Mouse (Mus musculus): ENCODE measurements around the gene Gm42688. TPM values are rescaled to one million over a fixed set of nuclear protein-coding genes. Genes with fewer than 3 reads are reported as not detected.

Gm42688 gene
- polyA plus RNA-seq, 1 experiment from 2014 or later: 4.9 TPM

DNA sequence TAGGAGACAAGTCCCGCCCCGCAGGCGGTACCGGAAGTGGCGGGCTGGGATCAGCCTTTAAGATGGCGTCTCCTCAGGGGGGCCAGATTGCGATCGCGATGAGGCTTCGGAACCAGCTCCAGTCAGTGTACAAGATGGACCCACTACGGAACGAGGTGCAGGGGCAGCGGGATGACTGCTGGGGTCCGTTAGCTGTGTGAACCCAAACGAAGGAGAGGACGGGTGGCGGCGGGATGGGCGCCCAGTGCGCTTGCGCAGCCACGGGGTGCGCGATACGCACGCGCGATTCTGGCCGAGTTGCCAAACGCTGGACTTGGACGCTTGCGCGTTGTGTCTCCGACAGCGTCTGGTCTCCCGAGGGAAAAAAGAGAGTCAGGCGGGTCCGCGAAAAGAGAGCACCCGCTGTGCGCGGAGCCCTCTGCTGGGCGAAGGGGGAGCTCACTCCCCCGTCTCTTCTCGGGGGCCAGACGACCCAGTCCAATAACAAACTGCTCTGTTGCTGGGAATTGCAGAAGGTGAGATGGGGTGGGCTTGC lies 23.0 kb upstream of the Gm42688 start:
- peaks cover 11% of the 10 kb centered on the region for H3K4me1 ChIP-seq (ENCODE audit: control insufficient read depth, insufficient read depth, low read depth, low read length)
- peaks cover 6% of the 10 kb centered on the region; the same call in 1 of the 2 replicates for H3K36me3 ChIP-seq (ENCODE audit: control insufficient read depth, insufficient read depth, low read length)
- H3K4me3 ChIP-seq (ENCODE audit: low read length): peak overlapping the region; percentile 88
- peak overlapping the region; percentile 92 for H3K27ac ChIP-seq (ENCODE audit: low read depth, low read length)
- H3K9me3 ChIP-seq (ENCODE audit: control insufficient read depth, low read length): no peaks in the 10 kb centered on the region
- H3K4me2 ChIP-seq (ENCODE audit: low read length): peak overlapping the region; percentile 97
- ATAC-seq: peak; percentile 95
- peaks cover 40% of the 10 kb centered on the region for H3K27me3 ChIP-seq (replicated peaks; ENCODE audit: control insufficient read depth, insufficient read depth, low read length)
- H3K9ac ChIP-seq (ENCODE audit: low read depth, low read length): peak overlapping the region; percentile 87
- under 1% methylated on average over 46 of the region's 46 CpGs for WGBS

DNA sequence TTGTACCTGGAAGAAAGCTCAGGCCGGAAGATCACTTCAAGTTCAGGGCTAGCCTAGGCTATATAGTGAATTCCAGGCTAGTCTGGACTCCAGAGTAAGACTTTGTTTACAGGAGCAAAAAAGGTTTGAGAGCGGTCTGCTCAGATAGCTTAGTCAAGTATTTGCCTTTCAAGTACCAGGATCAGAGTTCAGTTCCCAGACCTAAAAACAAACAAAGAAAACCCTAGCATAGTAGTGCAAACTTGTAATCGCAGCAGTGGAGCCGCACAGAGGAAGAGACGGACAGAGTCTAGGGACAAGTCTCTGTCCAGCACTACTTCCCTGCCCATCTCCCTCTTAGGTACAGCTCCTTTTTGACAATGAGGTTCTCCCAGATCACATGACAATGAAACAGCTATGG lies 21.2 kb upstream of the Gm42688 start:
- ATAC-seq: no peak
- Histone ChIP-seq H3K9me3 (ENCODE audit: control insufficient read depth, low read length) (no peaks in the 10 kb centered on the region), H3K9ac (ENCODE audit: low read depth, low read length) (no peak overlapping the region), H3K4me1 (ENCODE audit: control insufficient read depth, insufficient read depth, low read depth, low read length) (peaks cover 11% of the 10 kb centered on the region), H3K36me3 (ENCODE audit: control insufficient read depth, insufficient read depth, low read length) (peaks cover 6% of the 10 kb centered on the region; the same call in 1 of the 2 replicates), H3K27ac (ENCODE audit: low read depth, low read length) (no peak overlapping the region), H3K4me3 (ENCODE audit: low read length) (no peak overlapping the region), H3K27me3 (replicated peaks; ENCODE audit: control insufficient read depth, insufficient read depth, low read length) (peaks cover 41% of the 10 kb centered on the region), H3K4me2 (ENCODE audit: low read length) (no peak overlapping the region)
- over 99% methylated on average over 5 of the region's 5 CpGs for WGBS

DNA sequence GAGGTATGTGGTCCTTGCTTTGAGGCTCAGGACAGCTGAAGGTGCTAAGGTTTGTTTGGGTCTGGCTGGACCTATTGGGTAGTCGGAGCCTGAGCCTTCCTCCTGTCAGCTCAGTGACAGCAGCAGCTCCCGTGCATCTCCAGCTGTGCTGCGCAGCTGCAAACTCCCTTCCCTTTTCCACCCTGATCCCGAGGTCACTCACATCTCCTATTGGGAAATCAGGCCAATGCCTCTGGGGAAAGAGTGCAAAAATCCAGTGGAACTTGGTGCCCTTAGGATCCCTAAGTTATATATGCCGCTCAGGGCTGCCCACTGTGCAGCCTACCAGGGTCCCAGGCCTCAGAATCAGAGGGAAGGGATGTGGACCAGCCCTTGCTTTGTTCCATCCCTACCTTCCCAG lies 17.9 kb upstream of the Gm42688 start:
- no peak overlapping the region for H3K9ac ChIP-seq (ENCODE audit: low read depth, low read length)
- H3K4me1 ChIP-seq (ENCODE audit: control insufficient read depth, insufficient read depth, low read depth, low read length): peaks cover 11% of the 10 kb centered on the region
- peaks cover 6% of the 10 kb centered on the region; the same call in 1 of the 2 replicates for H3K36me3 ChIP-seq (ENCODE audit: control insufficient read depth, insufficient read depth, low read length)
- H3K27me3 ChIP-seq (replicated peaks; ENCODE audit: control insufficient read depth, insufficient read depth, low read length): peaks cover 54% of the 10 kb centered on the region
- 8% methylated on average over 5 of the region's 5 CpGs for WGBS
- no peak overlapping the region for H3K27ac ChIP-seq (ENCODE audit: low read depth, low read length)
- no peak overlapping the region for H3K4me3 ChIP-seq (ENCODE audit: low read length)
- no peak overlapping the region for H3K4me2 ChIP-seq (ENCODE audit: low read length)
- no peak for ATAC-seq
- H3K9me3 ChIP-seq (ENCODE audit: control insufficient read depth, low read length): no peaks in the 10 kb centered on the region

DNA sequence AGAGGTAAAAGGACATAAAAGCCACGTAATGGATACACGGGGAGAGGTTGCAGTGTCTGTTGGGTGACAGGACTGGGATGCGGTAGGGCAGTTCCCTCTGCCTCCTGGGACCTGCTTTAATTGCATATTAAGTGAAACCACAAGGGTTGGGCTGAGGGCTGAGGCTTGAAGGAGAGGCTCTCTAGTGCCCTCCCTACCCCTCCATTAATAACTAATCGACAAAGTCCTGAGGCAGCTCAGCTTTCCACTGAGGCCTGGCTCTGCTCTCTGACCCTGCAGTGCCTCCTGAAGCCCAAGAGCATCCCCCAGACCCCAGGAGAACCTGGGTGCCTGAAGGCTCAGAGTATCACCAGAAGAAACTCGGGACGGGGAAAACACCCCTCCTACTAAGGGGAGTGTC lies 16.9 kb upstream of the Gm42688 start:
- Histone ChIP-seq H3K4me2 (ENCODE audit: low read length) (no peak overlapping the region), H3K27me3 (replicated peaks; ENCODE audit: control insufficient read depth, insufficient read depth, low read length) (peaks cover 61% of the 10 kb centered on the region), H3K9ac (ENCODE audit: low read depth, low read length) (no peak overlapping the region), H3K9me3 (ENCODE audit: control insufficient read depth, low read length) (no peaks in the 10 kb centered on the region), H3K27ac (ENCODE audit: low read depth, low read length) (no peak overlapping the region), H3K36me3 (ENCODE audit: control insufficient read depth, insufficient read depth, low read length) (peaks cover 6% of the 10 kb centered on the region; the same call in 1 of the 2 replicates), H3K4me1 (ENCODE audit: control insufficient read depth, insufficient read depth, low read depth, low read length) (peaks cover 5% of the 10 kb centered on the region), H3K4me3 (ENCODE audit: low read length) (no peak overlapping the region)
- 6% methylated on average over 6 of the region's 6 CpGs for WGBS
- no peak for ATAC-seq

- no peak for ATAC-seq
- Histone ChIP-seq H3K9ac (ENCODE audit: low read depth, low read length) (no peak within 1 kb of the TSS; the same call in 1 of the 2 replicates), H3K4me2 (ENCODE audit: low read length) (no peak within 1 kb of the TSS; the same call in 1 of the 2 replicates), H3K27me3 (replicated peaks; ENCODE audit: control insufficient read depth, insufficient read depth, low read length) (peaks cover 75% of the 10 kb centered on the region), H3K9me3 (ENCODE audit: control insufficient read depth, low read length) (no peaks in the 10 kb centered on the region), H3K4me3 (ENCODE audit: low read length) (no peak within 1 kb of the TSS), H3K27ac (ENCODE audit: low read depth, low read length) (no peak within 1 kb of the TSS), H3K4me1 (ENCODE audit: control insufficient read depth, insufficient read depth, low read depth, low read length) (peaks cover 4% of the 10 kb centered on the region; the same call in 1 of the 2 replicates), H3K36me3 (ENCODE audit: control insufficient read depth, insufficient read depth, low read length) (peaks cover 3% of the 10 kb centered on the region; the same call in 1 of the 2 replicates)
- WGBS: 5% methylated on average over 42 of the region's 42 CpGs
Measured at GRCm38 (mm10) chr6:83086121-83087035, 15.0 kb upstream of the Gm42688 start, which contains the start of gene Lbx2. Lbx2 (plus strand) TSS chr6:83086367.

GRCm38 (mm10) chr6:83087205-83087925 lies 14.1 kb upstream of the Gm42688 start:
- H3K4me1 ChIP-seq (ENCODE audit: control insufficient read depth, insufficient read depth, low read depth, low read length): peaks cover 4% of the 10 kb centered on the region; the same call in 1 of the 2 replicates
- no peaks in the 10 kb centered on the region for H3K9me3 ChIP-seq (ENCODE audit: control insufficient read depth, low read length)
- no peak overlapping the region for H3K27ac ChIP-seq (ENCODE audit: low read depth, low read length)
- WGBS: under 1% methylated on average over 45 of the region's 47 CpGs
- H3K27me3 ChIP-seq (replicated peaks; ENCODE audit: control insufficient read depth, insufficient read depth, low read length): peaks cover 74% of the 10 kb centered on the region
- H3K4me3 ChIP-seq (ENCODE audit: low read length): peak overlapping the region; percentile 20
- peak overlapping the region; percentile 46 for H3K4me2 ChIP-seq (ENCODE audit: low read length)
- no peak overlapping the region for H3K9ac ChIP-seq (ENCODE audit: low read depth, low read length)
- ATAC-seq: no peak
- no peaks in the 10 kb centered on the region; the same call in 1 of the 2 replicates for H3K36me3 ChIP-seq (ENCODE audit: control insufficient read depth, insufficient read depth, low read length)

DNA sequence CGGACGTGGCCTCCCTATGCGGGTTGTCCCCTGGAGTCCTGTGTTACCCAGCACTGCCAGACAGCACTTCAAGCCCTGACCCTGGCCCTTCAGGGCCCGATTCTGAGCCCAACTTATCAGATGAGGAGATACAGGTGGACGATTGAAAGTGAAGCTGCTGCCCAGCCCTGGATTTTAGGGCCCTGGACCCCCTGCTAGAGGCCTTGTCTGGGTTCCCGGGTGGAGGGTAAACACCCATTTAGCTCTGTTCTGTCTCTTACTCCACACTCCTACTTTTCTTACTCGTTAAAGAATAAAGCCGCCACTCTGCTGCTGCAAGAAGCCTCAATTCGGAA lies 13.5 kb upstream of the Gm42688 start:
- Histone ChIP-seq H3K9ac (ENCODE audit: low read depth, low read length) (no peak overlapping the region), H3K27me3 (replicated peaks; ENCODE audit: control insufficient read depth, insufficient read depth, low read length) (peaks cover 69% of the 10 kb centered on the region), H3K36me3 (ENCODE audit: control insufficient read depth, insufficient read depth, low read length) (no peaks in the 10 kb centered on the region), H3K9me3 (ENCODE audit: control insufficient read depth, low read length) (no peaks in the 10 kb centered on the region), H3K4me3 (ENCODE audit: low read length) (peak overlapping the region; percentile 20; the same call in 1 of the 2 replicates), H3K4me2 (ENCODE audit: low read length) (peak overlapping the region; percentile 46), H3K4me1 (ENCODE audit: control insufficient read depth, insufficient read depth, low read depth, low read length) (peaks cover 4% of the 10 kb centered on the region; the same call in 1 of the 2 replicates), H3K27ac (ENCODE audit: low read depth, low read length) (no peak overlapping the region)
- 4% methylated on average over 9 of the region's 9 CpGs for WGBS
- no peak for ATAC-seq

DNA sequence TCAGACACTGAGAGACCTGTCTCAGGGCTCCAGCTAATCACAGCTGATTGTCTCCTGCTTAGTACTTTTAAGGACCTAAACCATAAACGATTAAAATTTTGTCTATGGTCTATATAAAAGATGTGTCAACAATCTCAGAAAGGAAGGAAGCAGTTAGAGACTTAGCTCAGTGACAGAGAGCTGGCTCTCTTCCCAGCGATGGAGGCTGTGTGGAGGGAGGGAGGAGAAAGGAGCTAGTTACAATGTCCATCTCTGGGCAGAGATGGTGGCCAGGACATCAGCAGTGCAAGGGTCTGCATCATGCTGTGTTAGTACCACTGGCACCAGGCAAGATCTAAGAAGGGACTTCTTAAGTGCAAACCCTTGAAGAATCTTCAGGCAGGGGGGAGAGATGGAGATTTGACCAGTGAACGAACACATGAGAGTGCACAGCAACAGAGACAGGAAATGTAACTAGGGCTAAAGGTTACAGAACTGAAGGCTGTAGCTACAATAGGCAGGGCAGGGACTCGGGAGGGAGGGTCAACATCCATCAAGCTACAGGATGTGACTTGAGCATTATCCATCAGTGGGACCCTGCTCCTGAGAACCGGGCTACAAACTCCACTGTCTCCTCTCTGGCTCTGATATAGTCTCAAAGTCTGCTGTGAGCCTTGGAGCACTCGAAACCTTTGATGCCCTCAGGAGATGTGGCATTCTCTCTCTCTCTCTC lies 8.8 kb upstream of the Gm42688 start:
- peaks cover 1% of the 10 kb centered on the region; the same call in 1 of the 2 replicates for H3K4me1 ChIP-seq (ENCODE audit: control insufficient read depth, insufficient read depth, low read depth, low read length)
- 43% methylated on average over 6 of the region's 6 CpGs for WGBS
- no peaks in the 10 kb centered on the region for H3K9me3 ChIP-seq (ENCODE audit: control insufficient read depth, low read length)
- no peak overlapping the region for H3K27ac ChIP-seq (ENCODE audit: low read depth, low read length)
- H3K4me3 ChIP-seq (ENCODE audit: low read length): no peak overlapping the region
- H3K9ac ChIP-seq (ENCODE audit: low read depth, low read length): no peak overlapping the region
- no peak for ATAC-seq
- H3K36me3 ChIP-seq (ENCODE audit: control insufficient read depth, insufficient read depth, low read length): no peaks in the 10 kb centered on the region
- peaks cover 31% of the 10 kb centered on the region for H3K27me3 ChIP-seq (replicated peaks; ENCODE audit: control insufficient read depth, insufficient read depth, low read length)
- H3K4me2 ChIP-seq (ENCODE audit: low read length): no peak overlapping the region
